Mouse (Mus musculus): Measurements from ENCODE around the gene Kmt2d. TPM values are rescaled to one million over a fixed set of nuclear protein-coding genes. Genes with fewer than 3 reads are reported as not detected.

Gene Kmt2d
- total and polyA plus RNA-seq, 3 experiments = 22.1 to 150 (median 57.8) TPM

GRCm38 (mm10) chr15:98860921-98861320, 10.1 kb downstream of the Kmt2d start:
- H3K9me3 ChIP-seq (replicated peaks) = no peaks in the 10 kb centered on the region
- H3K4me1 ChIP-seq (ENCODE audit: insufficient read depth, low read depth, low read length) = peaks cover 32% of the 10 kb centered on the region
- ATAC-seq (ENCODE audit: extremely low read depth, insufficient number of reproducible peaks, low FRiP score, poor library complexity, severe bottlenecking) (no peak), DNase-seq (ENCODE audit: low spot score) (no peak)
- peaks cover 100% of the 10 kb centered on the region for H3K36me3 ChIP-seq (replicated peaks)
- no peak overlapping the region for H3K4me3 ChIP-seq (ENCODE audit: low read depth, low read length)
- TF ChIP-seq TAL1 (conservative IDR thresholded peaks at IDR 0.05; ENCODE audit: low read depth, low read length) (no peak), CTCF (IDR thresholded peaks at IDR 0.05; ENCODE audit: low read depth, low read length) (no peak), POLR2AphosphoS5 (IDR thresholded peaks at IDR 0.05; ENCODE audit: insufficient replicate concordance, low read depth, low read length) (no peak), GATA1 (IDR thresholded peaks at IDR 0.05; ENCODE audit: borderline replicate concordance, low read length) (no peak), GATA2 (IDR thresholded peaks at IDR 0.05; ENCODE audit: borderline replicate concordance, low read depth, low read length) (no peak)
- H3K27me3 ChIP-seq (ENCODE audit: insufficient read depth, low read length) = no peaks in the 10 kb centered on the region; the same call in 1 of the 2 replicates

GRCm38 (mm10) chr15:98859319-98860043, 11.5 kb downstream of the Kmt2d start:
- DNase-seq (ENCODE audit: low spot score) = no peak
- Histone ChIP-seq H3K4me3 (ENCODE audit: low read depth, low read length) (no peak overlapping the region; the same call in 1 of the 2 replicates), H3K9me3 (replicated peaks) (no peaks in the 10 kb centered on the region), H3K27me3 (ENCODE audit: insufficient read depth, low read length) (no peaks in the 10 kb centered on the region), H3K4me1 (ENCODE audit: insufficient read depth, low read depth, low read length) (peaks cover 27% of the 10 kb centered on the region), H3K36me3 (replicated peaks) (peaks cover 100% of the 10 kb centered on the region)
- TF ChIP-seq CTCF (IDR thresholded peaks at IDR 0.05; ENCODE audit: low read depth, low read length) = no peak
- no peak for TF ChIP-seq POLR2AphosphoS5 (IDR thresholded peaks at IDR 0.05; ENCODE audit: insufficient replicate concordance, low read depth, low read length)
- no peak for TF ChIP-seq GATA1 (IDR thresholded peaks at IDR 0.05; ENCODE audit: borderline replicate concordance, low read length)
- TF ChIP-seq GATA2 (IDR thresholded peaks at IDR 0.05; ENCODE audit: borderline replicate concordance, low read depth, low read length) = no peak
- no peak for TF ChIP-seq TAL1 (conservative IDR thresholded peaks at IDR 0.05; ENCODE audit: low read depth, low read length)
- no peak for ATAC-seq (ENCODE audit: extremely low read depth, insufficient number of reproducible peaks, low FRiP score, poor library complexity, severe bottlenecking)

- Histone ChIP-seq H3K4me3 (ENCODE audit: low read depth, low read length) (no peak overlapping the region), H3K4me1 (ENCODE audit: insufficient read depth, low read depth, low read length) (peaks cover 18% of the 10 kb centered on the region), H3K36me3 (replicated peaks) (peaks cover 100% of the 10 kb centered on the region), H3K9me3 (replicated peaks) (no peaks in the 10 kb centered on the region), H3K27me3 (ENCODE audit: insufficient read depth, low read length) (no peaks in the 10 kb centered on the region)
- no peak for TF ChIP-seq GATA2 (IDR thresholded peaks at IDR 0.05; ENCODE audit: borderline replicate concordance, low read depth, low read length)
- TF ChIP-seq TAL1 (conservative IDR thresholded peaks at IDR 0.05; ENCODE audit: low read depth, low read length) = no peak
- no peak for TF ChIP-seq CTCF (IDR thresholded peaks at IDR 0.05; ENCODE audit: low read depth, low read length)
- no peak for TF ChIP-seq GATA1 (IDR thresholded peaks at IDR 0.05; ENCODE audit: borderline replicate concordance, low read length)
- TF ChIP-seq POLR2AphosphoS5 (IDR thresholded peaks at IDR 0.05; ENCODE audit: insufficient replicate concordance, low read depth, low read length) = no peak
- ATAC-seq (ENCODE audit: extremely low read depth, insufficient number of reproducible peaks, low FRiP score, poor library complexity, severe bottlenecking) (no peak), DNase-seq (ENCODE audit: low spot score) (no peak)
Observed at GRCm38 (mm10) chr15:98854214-98854613, 16.8 kb downstream of the Kmt2d start.

GRCm38 (mm10) chr15:98853161-98853937, 17.7 kb downstream of the Kmt2d start:
- no peak for ATAC-seq (ENCODE audit: extremely low read depth, insufficient number of reproducible peaks, low FRiP score, poor library complexity, severe bottlenecking)
- peaks cover 22% of the 10 kb centered on the region for H3K4me1 ChIP-seq (ENCODE audit: insufficient read depth, low read depth, low read length)
- H3K9me3 ChIP-seq (replicated peaks) = no peaks in the 10 kb centered on the region

GRCm38 (mm10) chr15:98852733-98853132, 18.3 kb downstream of the Kmt2d start:
- TF ChIP-seq CTCF (IDR thresholded peaks at IDR 0.05; ENCODE audit: low read depth, low read length) (no peak), POLR2AphosphoS5 (IDR thresholded peaks at IDR 0.05; ENCODE audit: insufficient replicate concordance, low read depth, low read length) (no peak), GATA2 (IDR thresholded peaks at IDR 0.05; ENCODE audit: borderline replicate concordance, low read depth, low read length) (no peak), GATA1 (IDR thresholded peaks at IDR 0.05; ENCODE audit: borderline replicate concordance, low read length) (no peak), TAL1 (conservative IDR thresholded peaks at IDR 0.05; ENCODE audit: low read depth, low read length) (no peak)
- H3K4me1 ChIP-seq (ENCODE audit: insufficient read depth, low read depth, low read length) = peaks cover 22% of the 10 kb centered on the region
- ATAC-seq (ENCODE audit: extremely low read depth, insufficient number of reproducible peaks, low FRiP score, poor library complexity, severe bottlenecking) (no peak), DNase-seq (ENCODE audit: low spot score) (no peak)
- H3K9me3 ChIP-seq (replicated peaks) = no peaks in the 10 kb centered on the region
- no peaks in the 10 kb centered on the region for H3K27me3 ChIP-seq (ENCODE audit: insufficient read depth, low read length)
- peaks cover 100% of the 10 kb centered on the region for H3K36me3 ChIP-seq (replicated peaks)
- no peak overlapping the region for H3K4me3 ChIP-seq (ENCODE audit: low read depth, low read length)

More at GRCm38 (mm10) chr15:98853161-98853937, 17.7 kb downstream of the Kmt2d start:
- Histone ChIP-seq H3K27me3 (ENCODE audit: insufficient read depth, low read length) (no peaks in the 10 kb centered on the region), H3K4me3 (ENCODE audit: low read depth, low read length) (no peak overlapping the region), H3K36me3 (replicated peaks) (peaks cover 100% of the 10 kb centered on the region)
- no peak for DNase-seq (ENCODE audit: low spot score)
- TF ChIP-seq GATA2 (IDR thresholded peaks at IDR 0.05; ENCODE audit: borderline replicate concordance, low read depth, low read length) (no peak), CTCF (IDR thresholded peaks at IDR 0.05; ENCODE audit: low read depth, low read length) (no peak), TAL1 (conservative IDR thresholded peaks at IDR 0.05; ENCODE audit: low read depth, low read length) (no peak), POLR2AphosphoS5 (IDR thresholded peaks at IDR 0.05; ENCODE audit: insufficient replicate concordance, low read depth, low read length) (no peak), GATA1 (IDR thresholded peaks at IDR 0.05; ENCODE audit: borderline replicate concordance, low read length) (no peak)

- DNase-seq (ENCODE audit: low spot score) = no peak
- peaks cover 25% of the 10 kb centered on the region for H3K4me1 ChIP-seq (ENCODE audit: insufficient read depth, low read depth, low read length)
- H3K27me3 ChIP-seq (ENCODE audit: insufficient read depth, low read length) = no peaks in the 10 kb centered on the region
- ATAC-seq (ENCODE audit: extremely low read depth, insufficient number of reproducible peaks, low FRiP score, poor library complexity, severe bottlenecking) = no peak
- H3K9me3 ChIP-seq (replicated peaks) = no peaks in the 10 kb centered on the region
- no peak overlapping the region for H3K4me3 ChIP-seq (ENCODE audit: low read depth, low read length)
- peaks cover 100% of the 10 kb centered on the region for H3K36me3 ChIP-seq (replicated peaks)
- no peak for TF ChIP-seq TAL1 (conservative IDR thresholded peaks at IDR 0.05; ENCODE audit: low read depth, low read length)
- TF ChIP-seq POLR2AphosphoS5 (IDR thresholded peaks at IDR 0.05; ENCODE audit: insufficient replicate concordance, low read depth, low read length) = no peak
- no peak for TF ChIP-seq CTCF (IDR thresholded peaks at IDR 0.05; ENCODE audit: low read depth, low read length)
- TF ChIP-seq GATA2 (IDR thresholded peaks at IDR 0.05; ENCODE audit: borderline replicate concordance, low read depth, low read length) = no peak
- no peak for TF ChIP-seq GATA1 (IDR thresholded peaks at IDR 0.05; ENCODE audit: borderline replicate concordance, low read length)
Observed at GRCm38 (mm10) chr15:98852071-98852470, 18.9 kb downstream of the Kmt2d start.
